Mouse (Mus musculus) forebrain, embryonic 10.5 days (tissue): Measurements from ENCODE around the gene Sbk3. TPM values are rescaled to one million over a fixed set of nuclear protein-coding genes. Genes with fewer than 3 reads are reported as not detected.
"Not testable (repeated sequence)": the region's sequence is repeated elsewhere in the genome, so short reads cannot be mapped to it uniquely, and the experiment has no call there.

Experiments
- DNase-seq: peaks from one replicate; pipeline ENCODE4 v3.0.0-alpha.2; 2017; ENCODE audit warnings: low spot score; ENCODE audit errors: extremely low spot score
- H3K27ac ChIP-seq: fragments of 300-500 bp; sonication (generic); 2 replicates; pipeline ENCODE4 v1.5.1; 2016; ENCODE audit warnings: mild to moderate bottlenecking
- H3K27me3 ChIP-seq: fragments of 300-500 bp; sonication (generic); 2 replicates; pipeline ENCODE4 v1.6.1; 2016; ENCODE audit warnings: mild to moderate bottlenecking; ENCODE audit not compliant: poor library complexity, severe bottlenecking
- H3K36me3 ChIP-seq: fragments of 300-500 bp; sonication (generic); replicated peaks from 2 replicates; pipeline ENCODE4 v1.6.1; 2016; ENCODE audit warnings: mild to moderate bottlenecking, moderate library complexity
- H3K4me1 ChIP-seq: fragments of 300-500 bp; sonication (generic); 2 replicates; pipeline ENCODE4 v1.6.1; 2016
- H3K4me3 ChIP-seq: fragments of 300-500 bp; sonication (generic); 2 replicates; pipeline ENCODE4 v1.5.1; 2016; ENCODE audit warnings: mild to moderate bottlenecking, moderate library complexity
- H3K9me3 ChIP-seq: fragments of 300-500 bp; sonication (generic); 2 replicates; pipeline ENCODE4 v1.6.1; 2016; ENCODE audit warnings: mild to moderate bottlenecking, moderate library complexity
- WGBS: fragments of 180-500 bp; shearing (Covaris S2); methylation state at CpG from one replicate; pipeline ENCODE4 v1.1.7; 2016; 5-methylcytosine and 5-hydroxymethylcytosine counted together
- polyA plus RNA-seq: library from polyadenylated mRNA; unstranded; fragments of >200 nt; fragmentation: Nextera tagmentation; extraction: Ambion mirVana; gene quantifications from 2 replicates; pipeline ENCODE4 v1.2.1, GENCODE M21; 2016

Gene Sbk3
- 0.10 TPM in 1 of 2 replicates, not detected in the other for polyA plus RNA-seq

DNA sequence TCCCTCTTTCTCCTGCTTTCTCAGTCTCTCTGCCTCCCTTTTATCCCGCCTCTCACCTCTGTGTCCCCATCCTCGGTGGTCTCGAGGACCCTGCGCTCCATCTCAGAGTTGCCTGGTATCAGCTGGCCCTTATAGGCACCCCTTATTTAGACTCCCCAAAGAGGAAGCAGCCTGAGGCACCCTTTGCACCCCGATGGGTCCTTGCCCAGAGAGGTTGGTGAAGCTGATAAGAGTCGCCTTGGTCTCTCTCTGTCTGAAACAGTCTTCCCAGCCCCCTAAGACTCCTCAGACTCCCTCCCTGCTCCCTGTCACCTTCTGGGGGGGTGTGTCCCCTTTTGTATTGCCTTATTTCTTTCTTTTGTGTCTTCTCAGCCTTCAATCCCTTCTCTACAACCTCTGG is at the start of gene Sbk3:
Gene Sbk3, minus strand, starts transcription at position 101 of the 400 bp plus-strand sequence.
- Histone ChIP-seq H3K4me3 (no peak within 1 kb of the TSS), H3K4me1 (peaks cover 17% of the 10 kb centered on the region), H3K27me3 (no peaks in the 10 kb centered on the region), H3K27ac (0 out of 2 replicates have a peak within 1 kb of the TSS, but pooled peaks have one; percentile 37), H3K36me3 (no peaks in the 10 kb centered on the region), H3K9me3 (no peaks in the 10 kb centered on the region)
- no peak for DNase-seq
- 44% methylated on average over 6 of the region's 6 CpGs for WGBS

DNA sequence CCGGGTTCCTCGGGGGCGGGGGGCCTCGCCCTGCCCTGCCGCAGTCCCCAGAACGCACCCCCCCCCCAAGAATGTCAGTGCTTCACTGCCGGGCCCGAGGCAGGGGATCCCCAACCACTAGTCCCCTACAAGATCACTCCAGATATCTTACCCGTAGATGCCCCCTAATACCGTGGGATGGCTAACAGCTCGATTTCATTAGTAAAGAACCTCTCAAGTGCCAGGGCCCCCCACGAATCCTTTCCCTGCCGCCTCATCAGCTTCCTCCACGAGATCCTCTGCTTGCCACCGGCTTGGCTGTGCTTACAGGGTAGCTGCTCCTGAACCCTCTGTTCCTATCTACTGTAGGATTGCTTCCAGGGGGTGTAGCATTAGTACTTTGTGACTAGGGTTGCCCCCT is 49.7 kb upstream of the Sbk3 start:
- H3K36me3 ChIP-seq = peaks cover 57% of the 10 kb centered on the region
- H3K4me3 ChIP-seq = peak overlapping the region; percentile 94
- H3K9me3 ChIP-seq = peaks cover 12% of the 10 kb centered on the region; the same call in 1 of the 2 replicates
- H3K27me3 ChIP-seq = no peaks in the 10 kb centered on the region
- peak overlapping the region; percentile 98 for H3K27ac ChIP-seq
- no peak for DNase-seq
- WGBS = under 1% methylated on average over 15 of the region's 15 CpGs
- H3K4me1 ChIP-seq = peaks cover 31% of the 10 kb centered on the region

DNA sequence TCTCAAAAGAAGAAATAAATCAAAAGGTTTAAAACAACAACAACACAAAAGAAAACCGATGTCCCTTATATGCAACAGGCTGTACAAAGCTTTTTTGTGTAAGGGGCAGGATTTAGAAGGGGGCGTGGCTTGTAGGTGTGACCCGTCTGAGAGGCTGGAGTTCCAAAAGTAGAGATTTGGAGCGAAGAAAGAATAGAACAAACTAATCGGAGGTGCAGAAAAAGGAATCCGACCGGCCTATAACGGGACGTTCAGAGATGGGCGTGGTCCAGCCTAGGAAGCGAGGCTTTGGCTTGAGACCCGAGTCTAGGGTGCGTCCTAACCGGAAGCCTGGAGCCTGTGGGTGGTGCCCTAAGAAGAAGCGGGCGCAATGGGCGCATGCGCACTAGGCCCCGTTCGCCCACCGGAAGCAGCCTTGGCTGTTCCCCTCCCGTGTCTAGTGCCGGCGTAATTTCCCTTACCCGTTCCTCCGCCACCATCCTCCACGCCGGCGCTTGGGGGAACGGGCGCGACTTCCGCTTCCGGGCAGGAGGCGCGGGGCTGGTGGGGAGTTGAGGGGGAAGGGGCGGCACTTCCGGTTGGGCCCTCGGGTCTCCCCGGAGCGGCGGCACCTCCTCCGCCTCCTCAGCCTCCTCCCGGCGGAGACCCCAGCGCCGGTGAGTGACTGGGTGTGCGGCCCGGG is 49.2 kb upstream of the Sbk3 start, which contains the start of the genes Zfp865 and Ccdc106:
Gene Zfp865, plus strand, starts transcription at position 377 of the 682 bp plus-strand sequence.
Gene Ccdc106, plus strand, starts transcription at position 554 of the 682 bp plus-strand sequence.
- peak within 1 kb of the TSS; percentile 98 for H3K27ac ChIP-seq
- H3K9me3 ChIP-seq = peaks cover 16% of the 10 kb centered on the region; the same call in 1 of the 2 replicates
- H3K27me3 ChIP-seq = no peaks in the 10 kb centered on the region
- H3K4me1 ChIP-seq = peaks cover 34% of the 10 kb centered on the region
- peaks cover 52% of the 10 kb centered on the region for H3K36me3 ChIP-seq
- H3K4me3 ChIP-seq = peak within 1 kb of the TSS; percentile 94
- DNase-seq = peak; percentile 99
- WGBS = under 1% methylated on average over 47 of the region's 49 CpGs

DNA sequence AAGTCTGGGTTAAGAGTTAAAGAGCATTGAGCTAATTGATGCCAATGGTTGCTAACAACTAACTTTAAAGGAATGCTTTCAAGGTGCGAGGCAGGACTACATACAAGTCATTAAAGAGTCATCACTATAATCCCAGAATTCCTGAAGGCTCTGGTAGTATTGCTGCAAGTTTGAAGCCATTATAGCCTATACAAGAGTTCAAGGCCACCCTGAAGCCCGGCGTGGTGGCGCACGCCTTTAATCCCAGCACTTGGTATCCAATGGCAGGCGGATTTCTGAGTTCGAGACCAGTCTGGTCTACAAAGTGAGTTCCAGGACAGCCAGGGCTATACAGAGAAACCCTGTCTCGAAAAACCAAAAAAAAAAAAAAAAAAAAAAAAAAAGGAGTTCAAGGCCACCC is 48.6 kb upstream of the Sbk3 start:
- DNase-seq, H3K27me3 ChIP-seq: not testable (repeated sequence)
- H3K4me1 ChIP-seq = peaks cover 34% of the 10 kb centered on the region
- H3K27ac ChIP-seq = peak overlapping the region; percentile 98
- H3K36me3 ChIP-seq = peaks cover 46% of the 10 kb centered on the region
- peaks cover 16% of the 10 kb centered on the region; the same call in 1 of the 2 replicates for H3K9me3 ChIP-seq
- 32% methylated on average over 8 of the region's 8 CpGs for WGBS
- H3K4me3 ChIP-seq = peak overlapping the region; percentile 94

DNA sequence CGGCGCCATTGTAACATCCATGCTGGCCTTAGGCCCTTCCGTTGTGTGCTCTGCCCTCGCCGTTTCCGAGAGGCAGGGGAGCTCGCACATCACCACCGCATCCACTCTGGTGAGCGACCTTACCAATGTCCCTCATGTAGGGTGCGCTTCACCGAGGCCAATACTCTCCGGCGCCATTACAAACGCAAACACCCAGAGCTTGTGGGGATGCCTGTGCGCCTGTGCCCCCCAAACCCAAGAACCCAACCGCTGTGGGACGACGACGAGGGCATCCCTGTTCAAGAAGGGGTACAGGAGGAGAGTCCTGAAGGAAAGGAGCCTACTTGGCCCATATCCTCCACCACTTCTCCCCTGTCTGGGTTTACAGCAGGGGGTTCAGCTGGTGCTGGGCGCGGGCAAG is 47.0 kb upstream of the Sbk3 start:
- peaks cover 32% of the 10 kb centered on the region for H3K36me3 ChIP-seq
- no peak for DNase-seq
- 95% methylated on average over 21 of the region's 21 CpGs for WGBS
- H3K27me3 ChIP-seq = no peaks in the 10 kb centered on the region
- H3K4me1 ChIP-seq = peaks cover 41% of the 10 kb centered on the region
- H3K4me3 ChIP-seq = no peak overlapping the region
- H3K9me3 ChIP-seq = peaks cover 16% of the 10 kb centered on the region; the same call in 1 of the 2 replicates
- H3K27ac ChIP-seq = no peak overlapping the region

DNA sequence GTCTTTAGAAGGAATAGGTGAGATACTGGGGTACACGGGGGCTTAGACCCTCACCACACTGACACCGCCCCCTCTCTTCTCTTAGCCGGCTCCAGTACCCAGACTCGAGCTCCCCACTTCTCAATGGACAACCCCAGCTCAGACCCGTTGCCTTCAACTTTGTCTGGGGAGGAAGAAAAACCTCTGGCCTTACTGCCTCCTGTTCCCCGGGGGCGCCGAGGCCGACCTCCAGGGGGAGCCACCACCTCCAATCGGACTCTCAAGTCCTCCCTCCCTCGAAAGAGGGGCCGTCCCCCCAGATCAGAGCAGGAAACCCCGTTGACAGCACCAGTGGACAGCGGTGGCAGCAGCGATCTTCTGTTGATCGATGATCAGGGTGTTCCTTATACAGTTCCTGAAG is 46.4 kb upstream of the Sbk3 start:
- no peak overlapping the region for H3K27ac ChIP-seq
- no peak overlapping the region for H3K4me3 ChIP-seq
- WGBS = 91% methylated on average over 16 of the region's 16 CpGs
- peaks cover 16% of the 10 kb centered on the region; the same call in 1 of the 2 replicates for H3K9me3 ChIP-seq
- no peak for DNase-seq
- H3K4me1 ChIP-seq = peaks cover 41% of the 10 kb centered on the region
- no peaks in the 10 kb centered on the region for H3K27me3 ChIP-seq
- H3K36me3 ChIP-seq = peaks cover 32% of the 10 kb centered on the region

DNA sequence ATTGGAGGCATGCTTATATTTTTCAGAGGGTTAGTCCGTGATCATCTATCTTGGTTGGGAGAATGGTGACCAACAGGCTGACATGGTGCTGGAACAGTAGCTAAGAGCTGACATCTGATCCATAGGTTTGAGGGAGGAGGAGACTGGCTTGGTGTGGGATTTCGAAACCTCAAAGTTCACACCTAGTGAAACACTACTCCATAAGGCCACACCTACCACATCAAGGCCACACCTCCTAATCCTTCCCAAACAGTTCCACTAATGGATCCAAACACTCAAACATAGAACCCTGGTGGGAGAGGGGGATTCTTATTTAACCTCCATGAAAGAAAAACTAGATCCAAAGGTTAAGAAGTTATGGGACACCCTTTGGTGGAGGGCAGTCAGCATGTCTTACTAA is 46.0 kb upstream of the Sbk3 start:
- Histone ChIP-seq H3K27me3 (no peaks in the 10 kb centered on the region), H3K4me3 (no peak overlapping the region), H3K27ac (no peak overlapping the region), H3K36me3 (peaks cover 32% of the 10 kb centered on the region), H3K4me1 (peaks cover 37% of the 10 kb centered on the region), H3K9me3 (peaks cover 16% of the 10 kb centered on the region; the same call in 1 of the 2 replicates)
- no peak for DNase-seq
- WGBS = 97% methylated on average over 2 of the region's 2 CpGs

DNA sequence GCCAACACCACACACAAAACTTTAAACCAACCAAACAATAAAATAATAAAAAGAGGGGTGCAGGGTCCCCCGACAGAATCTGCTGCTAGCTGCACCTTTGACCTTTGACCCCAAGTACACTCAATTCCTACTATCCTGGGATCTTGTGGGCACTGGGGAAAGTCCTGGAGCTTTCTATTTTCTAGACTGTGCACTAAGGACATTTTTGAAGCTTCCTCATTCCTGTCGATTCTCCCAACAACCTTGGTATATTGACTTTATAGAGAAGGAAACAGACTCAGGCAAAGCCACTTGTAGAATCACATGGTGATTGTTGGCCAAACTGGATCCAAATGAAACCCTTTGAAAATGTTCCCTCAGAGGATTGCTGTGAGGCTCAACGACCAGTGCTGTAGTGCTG is 45.1 kb upstream of the Sbk3 start:
- Histone ChIP-seq H3K27ac (peak overlapping the region; percentile 96), H3K36me3 (peaks cover 37% of the 10 kb centered on the region), H3K4me3 (peak overlapping the region; percentile 73), H3K4me1 (peaks cover 28% of the 10 kb centered on the region), H3K9me3 (peaks cover 16% of the 10 kb centered on the region; the same call in 1 of the 2 replicates), H3K27me3 (no peaks in the 10 kb centered on the region)
- 74% methylated on average over 3 of the region's 3 CpGs for WGBS
- DNase-seq = no peak

DNA sequence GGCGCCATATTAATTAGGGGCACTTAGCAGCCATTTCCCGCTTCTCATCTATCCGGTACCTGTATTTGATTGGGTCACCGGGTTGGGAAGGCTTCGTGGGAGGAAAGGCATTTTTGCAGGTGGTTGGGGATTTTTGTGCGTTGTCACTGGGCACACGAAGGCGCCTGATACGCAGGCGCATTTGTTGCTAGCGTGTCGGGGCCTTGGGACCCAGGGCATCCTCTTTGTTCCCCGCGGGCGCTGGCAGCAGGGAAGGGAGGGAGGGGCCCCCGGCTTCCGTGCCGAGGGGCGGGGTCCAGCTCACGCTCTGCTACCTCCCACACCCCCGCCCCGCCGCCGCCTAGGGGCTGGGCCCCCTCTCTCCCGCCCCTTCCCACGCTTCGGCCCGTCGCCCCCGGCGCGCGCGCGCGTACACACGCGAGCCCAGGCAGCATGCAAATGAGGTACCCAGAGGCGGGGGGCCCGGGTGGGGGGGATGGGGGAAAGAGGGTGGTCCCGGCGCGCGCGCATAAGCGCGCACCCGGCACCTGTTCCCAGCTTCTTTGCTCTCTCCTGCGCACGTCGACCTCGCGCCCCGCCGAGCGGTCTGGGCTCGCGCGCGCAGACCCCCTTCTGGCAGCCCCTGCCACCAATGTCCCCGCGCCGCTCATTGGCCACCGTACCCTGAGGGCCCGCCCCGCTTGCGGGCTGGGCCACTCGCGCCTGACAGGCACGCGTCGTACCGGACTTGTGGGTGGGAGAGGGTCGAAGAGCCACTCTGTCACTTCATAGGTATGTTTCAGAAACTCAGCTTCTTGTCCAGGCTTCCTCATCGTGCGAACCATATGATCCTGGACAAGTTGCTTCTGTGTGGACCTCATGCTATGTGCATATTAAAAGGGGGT is 44.4 kb upstream of the Sbk3 start, which contains the start of gene Gm44973:
Gene Gm44973, plus strand, starts transcription at position 379 of the 884 bp plus-strand sequence.
- Histone ChIP-seq H3K27ac (peak within 1 kb of the TSS; percentile 96), H3K9me3 (peaks cover 16% of the 10 kb centered on the region; the same call in 1 of the 2 replicates), H3K4me3 (peak within 1 kb of the TSS; percentile 73), H3K36me3 (peaks cover 44% of the 10 kb centered on the region), H3K4me1 (peaks cover 25% of the 10 kb centered on the region), H3K27me3 (no peaks in the 10 kb centered on the region)
- under 1% methylated on average over 57 of the region's 76 CpGs for WGBS
- DNase-seq = peak; percentile 95

DNA sequence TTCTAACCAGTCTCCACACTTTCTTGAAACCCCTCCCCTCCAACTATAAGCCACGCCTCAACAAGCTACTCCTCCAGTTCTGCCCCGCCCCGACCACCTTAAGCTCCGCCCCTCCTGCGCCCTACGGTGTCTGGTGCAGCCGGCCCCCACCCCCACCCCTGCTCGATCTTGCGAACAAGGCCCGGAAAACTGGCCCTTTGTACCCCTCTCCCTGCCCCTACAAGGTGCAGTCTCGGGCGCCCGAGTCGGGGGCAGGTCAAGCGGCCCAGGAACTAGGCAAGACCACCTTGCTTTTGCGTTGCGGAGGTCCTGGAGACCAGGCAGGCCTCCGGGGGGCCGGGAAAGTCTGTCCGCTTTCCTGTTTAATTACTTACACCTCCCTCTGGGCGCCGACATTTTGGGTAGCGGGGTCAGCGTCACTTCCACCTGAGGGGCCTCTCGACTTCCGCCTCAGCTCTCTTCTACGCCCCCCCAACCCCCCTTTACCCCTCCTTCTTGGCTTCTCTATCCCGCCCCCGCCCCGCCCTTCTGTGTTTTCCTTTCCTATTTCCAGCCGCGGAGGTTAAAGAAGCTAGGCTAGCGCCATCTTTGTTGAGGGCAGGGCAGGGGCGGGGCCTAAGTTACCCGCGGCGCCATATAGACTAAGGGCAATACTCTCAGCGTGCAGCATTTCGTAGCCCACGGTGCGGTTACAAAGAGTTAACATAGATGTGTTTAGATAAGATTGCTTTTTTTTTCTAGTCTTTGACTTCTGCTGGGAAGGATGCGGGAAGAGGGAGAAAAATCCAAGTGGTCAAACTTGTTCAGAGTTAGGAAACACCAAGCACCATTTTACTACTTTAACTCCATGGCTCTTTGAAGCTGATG is 43.5 kb upstream of the Sbk3 start, which contains the start of the genes Zfp524 and Fiz1:
Gene Zfp524, plus strand, starts transcription at position 165 of the 867 bp plus-strand sequence.
Gene Fiz1, minus strand, starts transcription at position 447 of the 867 bp plus-strand sequence.
- H3K27ac ChIP-seq = peak within 1 kb of the TSS; percentile 96
- H3K27me3 ChIP-seq = no peaks in the 10 kb centered on the region
- H3K4me3 ChIP-seq = peak within 1 kb of the TSS; percentile 73
- peaks cover 16% of the 10 kb centered on the region; the same call in 1 of the 2 replicates for H3K9me3 ChIP-seq
- peak; percentile 96 for DNase-seq
- H3K36me3 ChIP-seq = peaks cover 53% of the 10 kb centered on the region
- H3K4me1 ChIP-seq = peaks cover 22% of the 10 kb centered on the region
- under 1% methylated on average over 42 of the region's 42 CpGs for WGBS

DNA sequence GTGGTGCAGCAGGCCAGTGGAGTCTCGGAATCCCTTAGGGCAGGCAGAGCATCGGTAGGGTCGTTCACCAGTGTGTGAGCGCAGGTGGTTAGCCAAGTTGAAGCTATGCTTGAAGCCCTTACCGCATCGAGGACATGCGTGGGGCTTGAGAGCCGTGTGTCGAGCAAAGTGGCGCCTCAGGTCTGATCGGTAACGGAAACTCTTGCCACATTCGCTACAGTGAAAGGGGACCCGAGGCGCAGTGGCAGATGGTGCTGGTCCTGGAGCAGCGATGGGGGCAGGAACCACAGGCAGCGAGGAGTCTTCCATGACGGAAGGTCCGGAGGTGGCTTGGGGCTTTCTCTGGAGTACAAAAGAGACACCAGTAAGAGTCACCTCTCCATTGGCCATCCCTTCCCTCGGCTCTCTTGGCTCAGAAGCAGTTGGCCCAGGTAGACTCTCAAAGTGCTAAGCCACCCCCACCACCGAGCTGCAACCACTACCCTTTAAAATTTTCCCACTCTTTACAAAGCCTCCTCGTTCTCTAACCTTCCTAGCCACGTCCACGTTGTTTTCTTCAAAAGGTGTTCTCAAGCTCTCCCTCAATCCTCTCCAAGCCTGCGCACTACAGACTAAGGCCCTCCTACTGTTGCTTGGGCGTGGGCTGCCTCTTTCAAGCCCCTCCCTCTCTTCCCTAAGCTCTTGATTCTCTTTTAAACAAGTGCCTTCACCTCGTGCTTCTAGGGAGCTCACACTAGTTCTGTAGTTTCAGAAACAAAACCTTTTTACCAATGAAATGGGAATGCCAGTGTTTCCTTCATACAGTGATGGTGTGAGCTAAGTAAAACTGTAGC is 41.9 kb upstream of the Sbk3 start:
- H3K27me3 ChIP-seq = no peaks in the 10 kb centered on the region
- 0 out of 2 replicates have a peak overlapping the region, but pooled peaks have one; percentile 15 for H3K27ac ChIP-seq
- H3K9me3 ChIP-seq = peaks cover 27% of the 10 kb centered on the region
- peak overlapping the region; percentile 73 for H3K4me3 ChIP-seq
- WGBS = 91% methylated on average over 27 of the region's 27 CpGs
- peaks cover 18% of the 10 kb centered on the region for H3K4me1 ChIP-seq
- H3K36me3 ChIP-seq = peaks cover 64% of the 10 kb centered on the region
- DNase-seq = no peak
